Mouse (Mus musculus): ENCODE measurements at regions not wholly inside any gene's neighbourhood (a gene's known extent, or its start where the extent isn't known, plus 50 kb on each side); places are given as distances from the start of the nearest gene placed in this dataset.

GRCm38 (mm10) chr12:77113516-77113915 lies 124.4 kb upstream of the Fut8 start:
- WGBS, result 80% methylated on average over 2 of the region's 2 CpGs
- H3K27me3 ChIP-seq (ENCODE audit: insufficient read depth, low read length), result no peaks in the 10 kb centered on the region
- H3K27ac ChIP-seq (ENCODE audit: low read length), result no peak overlapping the region
- H3K9ac ChIP-seq (replicated peaks; ENCODE audit: low read length), result no peak overlapping the region
- H3K4me3 ChIP-seq (ENCODE audit: low read length), result no peak overlapping the region
- H3K4me1 ChIP-seq (ENCODE audit: insufficient read depth, low read length), result no peaks in the 10 kb centered on the region
- no peaks in the 10 kb centered on the region for H3K36me3 ChIP-seq (ENCODE audit: insufficient read depth, low read length)
- no peak overlapping the region for H3K4me2 ChIP-seq (replicated peaks; ENCODE audit: low read depth, low read length)
- no peaks in the 10 kb centered on the region for H3K9me3 ChIP-seq (ENCODE audit: low read length)
- no peak for ATAC-seq (ENCODE audit: low FRiP score, low TSS enrichment)

- 71% methylated on average over 2 of the region's 2 CpGs for WGBS
- ATAC-seq (ENCODE audit: low FRiP score, low TSS enrichment), result no peak
- Histone ChIP-seq H3K9ac (replicated peaks; ENCODE audit: low read length) (no peak overlapping the region), H3K4me2 (replicated peaks; ENCODE audit: low read depth, low read length) (no peak overlapping the region), H3K36me3 (ENCODE audit: insufficient read depth, low read length) (no peaks in the 10 kb centered on the region), H3K9me3 (ENCODE audit: low read length) (no peaks in the 10 kb centered on the region), H3K27ac (ENCODE audit: low read length) (no peak overlapping the region), H3K27me3 (ENCODE audit: insufficient read depth, low read length) (no peaks in the 10 kb centered on the region), H3K4me1 (ENCODE audit: insufficient read depth, low read length) (no peaks in the 10 kb centered on the region), H3K4me3 (ENCODE audit: low read length) (no peak overlapping the region)
Observed at GRCm38 (mm10) chr12:77112133-77112532, 125.8 kb upstream of the Fut8 start.

- H3K4me3 ChIP-seq (ENCODE audit: low read length), result no peak overlapping the region
- 79% methylated on average over 3 of the region's 3 CpGs for WGBS
- no peak overlapping the region for H3K27ac ChIP-seq (ENCODE audit: low read length)
- H3K27me3 ChIP-seq (ENCODE audit: insufficient read depth, low read length), result no peaks in the 10 kb centered on the region
- H3K4me2 ChIP-seq (replicated peaks; ENCODE audit: low read depth, low read length), result no peak overlapping the region
- no peak overlapping the region for H3K9ac ChIP-seq (replicated peaks; ENCODE audit: low read length)
- no peaks in the 10 kb centered on the region for H3K4me1 ChIP-seq (ENCODE audit: insufficient read depth, low read length)
- H3K9me3 ChIP-seq (ENCODE audit: low read length), result no peaks in the 10 kb centered on the region
- no peaks in the 10 kb centered on the region for H3K36me3 ChIP-seq (ENCODE audit: insufficient read depth, low read length)
- ATAC-seq (ENCODE audit: low FRiP score, low TSS enrichment), result no peak
Observed at GRCm38 (mm10) chr12:77107251-77107650, 130.7 kb upstream of the Fut8 start.

- WGBS, result 79% methylated on average over 4 of the region's 4 CpGs
- no peak overlapping the region for H3K4me3 ChIP-seq (ENCODE audit: low read length)
- ATAC-seq (ENCODE audit: low FRiP score, low TSS enrichment), result no peak
Observed at GRCm38 (mm10) chr12:77105887-77106600, 131.9 kb upstream of the Fut8 start.

GRCm38 (mm10) chr12:77100482-77100881 lies 137.4 kb upstream of the Fut8 start:
- 94% methylated on average over 2 of the region's 2 CpGs for WGBS
- Histone ChIP-seq H3K4me3 (ENCODE audit: low read length) (no peak overlapping the region), H3K36me3 (ENCODE audit: insufficient read depth, low read length) (no peaks in the 10 kb centered on the region), H3K27me3 (ENCODE audit: insufficient read depth, low read length) (no peaks in the 10 kb centered on the region), H3K9ac (replicated peaks; ENCODE audit: low read length) (no peak overlapping the region), H3K4me1 (ENCODE audit: insufficient read depth, low read length) (no peaks in the 10 kb centered on the region), H3K9me3 (ENCODE audit: low read length) (no peaks in the 10 kb centered on the region), H3K4me2 (replicated peaks; ENCODE audit: low read depth, low read length) (no peak overlapping the region), H3K27ac (ENCODE audit: low read length) (no peak overlapping the region)
- ATAC-seq (ENCODE audit: low FRiP score, low TSS enrichment), result no peak

More at GRCm38 (mm10) chr12:77105887-77106600, 131.9 kb upstream of the Fut8 start:
- Histone ChIP-seq H3K27ac (ENCODE audit: low read length) (no peak overlapping the region), H3K9me3 (ENCODE audit: low read length) (no peaks in the 10 kb centered on the region), H3K9ac (replicated peaks; ENCODE audit: low read length) (no peak overlapping the region), H3K4me2 (replicated peaks; ENCODE audit: low read depth, low read length) (no peak overlapping the region), H3K4me1 (ENCODE audit: insufficient read depth, low read length) (no peaks in the 10 kb centered on the region), H3K36me3 (ENCODE audit: insufficient read depth, low read length) (no peaks in the 10 kb centered on the region), H3K27me3 (ENCODE audit: insufficient read depth, low read length) (no peaks in the 10 kb centered on the region)

- Histone ChIP-seq H3K9ac (replicated peaks; ENCODE audit: low read length) (no peak overlapping the region), H3K4me3 (ENCODE audit: low read length) (no peak overlapping the region), H3K36me3 (ENCODE audit: insufficient read depth, low read length) (no peaks in the 10 kb centered on the region), H3K4me2 (replicated peaks; ENCODE audit: low read depth, low read length) (no peak overlapping the region), H3K9me3 (ENCODE audit: low read length) (no peaks in the 10 kb centered on the region), H3K27ac (ENCODE audit: low read length) (no peak overlapping the region), H3K27me3 (ENCODE audit: insufficient read depth, low read length) (no peaks in the 10 kb centered on the region), H3K4me1 (ENCODE audit: insufficient read depth, low read length) (no peaks in the 10 kb centered on the region)
- ATAC-seq (ENCODE audit: low FRiP score, low TSS enrichment), result no peak
- WGBS, result 76% methylated on average over 5 of the region's 5 CpGs
Observed at GRCm38 (mm10) chr12:77099521-77099920, 137.5 kb upstream of the Max start.

GRCm38 (mm10) chr12:77098821-77099220 lies 136.8 kb upstream of the Max start:
- 87% methylated on average over 4 of the region's 4 CpGs for WGBS
- no peaks in the 10 kb centered on the region for H3K36me3 ChIP-seq (ENCODE audit: insufficient read depth, low read length)
- H3K9ac ChIP-seq (replicated peaks; ENCODE audit: low read length), result no peak overlapping the region
- no peak overlapping the region for H3K4me3 ChIP-seq (ENCODE audit: low read length)
- no peaks in the 10 kb centered on the region for H3K9me3 ChIP-seq (ENCODE audit: low read length)
- no peak overlapping the region for H3K27ac ChIP-seq (ENCODE audit: low read length)
- H3K4me1 ChIP-seq (ENCODE audit: insufficient read depth, low read length), result peaks cover 3% of the 10 kb centered on the region; the same call in 1 of the 2 replicates
- ATAC-seq (ENCODE audit: low FRiP score, low TSS enrichment), result no peak
- no peak overlapping the region for H3K4me2 ChIP-seq (replicated peaks; ENCODE audit: low read depth, low read length)
- H3K27me3 ChIP-seq (ENCODE audit: insufficient read depth, low read length), result no peaks in the 10 kb centered on the region

- no peaks in the 10 kb centered on the region for H3K27me3 ChIP-seq (ENCODE audit: insufficient read depth, low read length)
- no peak overlapping the region for H3K4me3 ChIP-seq (ENCODE audit: low read length)
- no peaks in the 10 kb centered on the region for H3K9me3 ChIP-seq (ENCODE audit: low read length)
- ATAC-seq (ENCODE audit: low FRiP score, low TSS enrichment), result no peak
- no peak overlapping the region for H3K27ac ChIP-seq (ENCODE audit: low read length)
- peaks cover 7% of the 10 kb centered on the region; the same call in 1 of the 2 replicates for H3K4me1 ChIP-seq (ENCODE audit: insufficient read depth, low read length)
- no peak overlapping the region for H3K9ac ChIP-seq (replicated peaks; ENCODE audit: low read length)
- H3K36me3 ChIP-seq (ENCODE audit: insufficient read depth, low read length), result no peaks in the 10 kb centered on the region
- 90% methylated on average over 2 of the region's 2 CpGs for WGBS
- no peak overlapping the region for H3K4me2 ChIP-seq (replicated peaks; ENCODE audit: low read depth, low read length)
Observed at GRCm38 (mm10) chr12:77097831-77098230, 135.8 kb upstream of the Max start.

GRCm38 (mm10) chr12:77096461-77096860 lies 134.5 kb upstream of the Max start:
- ATAC-seq (ENCODE audit: low FRiP score, low TSS enrichment), result no peak
- Histone ChIP-seq H3K27ac (ENCODE audit: low read length) (no peak overlapping the region), H3K4me1 (ENCODE audit: insufficient read depth, low read length) (peaks cover 9% of the 10 kb centered on the region; the same call in 1 of the 2 replicates), H3K9me3 (ENCODE audit: low read length) (no peaks in the 10 kb centered on the region), H3K4me2 (replicated peaks; ENCODE audit: low read depth, low read length) (no peak overlapping the region), H3K27me3 (ENCODE audit: insufficient read depth, low read length) (no peaks in the 10 kb centered on the region), H3K4me3 (ENCODE audit: low read length) (no peak overlapping the region), H3K9ac (replicated peaks; ENCODE audit: low read length) (no peak overlapping the region), H3K36me3 (ENCODE audit: insufficient read depth, low read length) (no peaks in the 10 kb centered on the region)
- WGBS, result 89% methylated on average over 4 of the region's 4 CpGs

- no peak overlapping the region for H3K9ac ChIP-seq (replicated peaks; ENCODE audit: low read length)
- ATAC-seq (ENCODE audit: low FRiP score, low TSS enrichment), result peak; percentile 90
- H3K9me3 ChIP-seq (ENCODE audit: low read length), result no peaks in the 10 kb centered on the region
- H3K27me3 ChIP-seq (ENCODE audit: insufficient read depth, low read length), result no peaks in the 10 kb centered on the region
- WGBS, result 66% methylated on average over 3 of the region's 3 CpGs
- H3K4me1 ChIP-seq (ENCODE audit: insufficient read depth, low read length), result peaks cover 9% of the 10 kb centered on the region; the same call in 1 of the 2 replicates
- H3K4me3 ChIP-seq (ENCODE audit: low read length), result no peak overlapping the region
- peak overlapping the region; percentile 44; the same call in 1 of the 2 replicates for H3K27ac ChIP-seq (ENCODE audit: low read length)
- H3K36me3 ChIP-seq (ENCODE audit: insufficient read depth, low read length), result no peaks in the 10 kb centered on the region
- H3K4me2 ChIP-seq (replicated peaks; ENCODE audit: low read depth, low read length), result no peak overlapping the region
Observed at GRCm38 (mm10) chr12:77094999-77095915, 133.3 kb upstream of the Max start.

Data from kidney, embryonic 16.5 days (tissue).